Mouse (Mus musculus) forelimb bud, embryonic 11.5 days (tissue): ENCODE measurements around the gene Cfap100.
A peak's percentile ranks its signal among the peaks of the same experiment; 100 is the strongest.

Experiments used
- DNase-seq: peaks from one replicate; pipeline ENCODE4 v3.0.0-alpha.2; 2012; ENCODE audit warnings: low read depth, low spot score

Cfap100 gene

DNA sequence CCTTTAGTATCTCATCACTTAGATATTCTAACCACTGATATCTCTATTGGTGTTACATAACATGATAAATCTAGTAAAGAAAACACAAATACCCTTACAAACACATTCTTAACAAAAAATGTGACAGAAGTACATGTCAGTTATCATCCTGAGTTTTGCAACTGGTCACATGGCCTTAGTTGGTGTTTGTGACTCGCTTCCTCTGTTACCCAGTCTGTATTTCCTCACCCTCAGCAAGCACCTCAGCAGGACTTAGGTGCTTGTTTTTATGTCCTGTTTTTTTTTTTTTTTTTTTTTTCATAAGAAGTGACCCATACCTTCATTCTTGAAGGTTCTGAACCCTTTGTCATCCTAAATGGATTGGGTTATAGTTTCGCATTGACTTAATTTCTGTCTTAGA, 50.9 kb downstream of the Cfap100 start:
- no peak for DNase-seq

DNA sequence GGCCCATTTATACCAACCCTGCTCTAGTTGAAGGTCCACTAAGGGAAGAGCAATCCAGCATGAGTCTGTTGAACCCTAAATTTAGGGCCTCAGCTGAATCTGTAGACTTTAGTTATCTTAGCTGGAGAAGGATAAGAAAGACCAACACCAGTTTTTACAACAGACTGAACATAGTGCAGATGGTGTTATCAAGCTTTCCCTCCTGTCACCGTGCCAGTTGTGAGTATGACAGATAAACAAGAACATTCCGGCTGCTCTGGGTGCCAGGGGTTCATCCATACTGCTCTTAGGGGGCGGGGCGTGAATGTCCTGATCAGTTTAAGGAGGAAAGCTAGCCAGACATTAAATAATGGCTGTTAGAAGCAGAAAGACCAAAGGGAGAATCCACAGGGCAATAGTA, 54.0 kb downstream of the Cfap100 start:
- DNase-seq: no peak

DNA sequence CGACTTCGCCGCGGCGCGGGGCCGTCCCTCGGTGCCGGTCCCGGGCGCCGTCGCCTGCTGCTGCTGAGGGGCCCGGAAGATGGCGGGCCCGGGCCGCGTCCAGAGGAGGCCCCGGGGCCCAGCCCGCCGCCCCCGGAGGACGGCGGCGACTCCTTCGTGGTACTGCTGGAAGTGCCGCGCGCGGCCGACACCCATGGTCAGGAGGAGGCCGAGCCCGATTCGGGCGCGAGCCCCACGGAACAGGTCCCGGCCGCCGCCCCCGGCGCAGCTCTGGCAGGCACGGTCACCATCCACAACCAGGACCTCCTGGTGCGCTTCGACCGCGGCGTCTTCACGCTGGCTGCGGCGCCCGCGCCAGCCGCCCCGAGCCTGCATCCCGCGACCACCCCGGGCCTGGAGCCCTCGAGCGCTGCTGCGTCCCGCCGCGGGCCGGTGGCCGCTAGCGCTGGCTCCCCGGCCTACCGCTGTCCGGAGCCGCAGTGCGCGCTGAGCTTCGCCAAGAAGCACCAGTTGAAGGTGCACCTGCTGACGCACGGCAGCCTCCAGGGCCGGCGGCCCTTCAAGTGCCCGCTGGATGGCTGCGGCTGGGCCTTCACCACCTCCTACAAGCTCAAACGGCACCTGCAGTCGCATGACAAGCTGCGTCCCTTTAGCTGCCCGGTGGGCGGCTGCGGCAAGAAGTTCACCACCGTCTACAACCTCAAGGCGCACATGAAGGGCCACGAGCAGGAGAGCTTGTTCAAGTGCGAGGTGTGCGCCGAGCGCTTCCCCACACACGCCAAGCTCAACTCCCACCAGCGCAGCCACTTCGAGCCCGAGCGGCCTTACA, 58.7 kb downstream of the Cfap100 start:
- DNase-seq: peak; percentile 25

DNA sequence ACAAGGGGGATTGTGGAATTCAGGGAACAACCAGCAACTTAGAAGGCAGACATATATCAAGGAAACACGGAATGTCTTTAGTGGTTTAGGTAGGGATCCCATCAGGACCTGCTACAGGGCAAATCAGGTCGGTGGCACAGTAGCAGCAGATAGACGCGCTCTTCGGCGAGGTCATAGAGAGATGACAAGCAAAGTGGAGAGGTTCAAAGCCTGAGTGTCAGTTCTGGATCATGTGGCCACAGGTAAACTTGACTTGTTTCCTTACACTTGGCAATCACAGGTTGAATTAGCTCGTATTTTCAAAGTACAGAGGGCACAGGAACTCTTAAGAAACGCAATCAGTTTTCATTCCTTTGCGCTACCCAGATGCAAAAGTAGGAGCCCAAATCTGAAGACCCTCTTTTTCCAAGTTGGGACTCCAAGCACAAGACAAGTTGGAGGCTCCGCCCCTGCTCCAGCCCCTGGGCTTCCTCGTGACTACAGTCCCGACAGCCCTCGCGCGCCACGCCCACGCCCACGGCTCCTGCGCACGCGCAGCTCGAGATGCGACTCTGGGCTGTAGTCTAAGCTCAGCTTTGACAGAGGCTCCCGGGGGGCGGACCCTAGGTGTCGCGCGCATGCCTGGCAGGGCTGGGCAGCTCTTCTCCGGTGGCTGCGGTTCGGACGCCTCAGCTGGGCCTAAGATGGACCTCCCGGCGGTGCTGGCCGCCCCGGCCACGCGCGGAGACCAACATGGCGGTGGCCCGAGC, 59.4 kb downstream of the Cfap100 start, which contains the start of gene Zxdc:
Zxdc (plus strand) TSS at position 517 of the 749 bp plus-strand sequence.
- peak; percentile 94 for DNase-seq

DNA sequence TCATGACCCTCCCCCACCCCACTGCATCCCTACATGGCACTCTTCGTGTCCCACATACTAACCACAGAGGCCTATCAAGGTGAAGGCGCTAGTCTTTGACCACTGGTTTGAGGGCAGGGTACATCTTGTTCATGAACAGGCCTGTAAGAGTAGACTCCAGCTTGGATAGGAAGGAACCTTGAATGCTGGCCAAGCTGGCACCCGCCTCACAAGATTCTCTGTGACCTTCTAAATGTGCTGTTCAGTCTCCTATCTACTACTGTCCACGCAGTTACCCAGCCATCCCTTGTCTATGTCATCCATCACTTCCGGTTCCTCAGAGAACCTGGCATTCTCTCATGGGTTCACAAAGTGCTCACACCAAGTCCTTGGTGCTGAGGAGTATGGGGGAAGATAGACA, 65.3 kb downstream of the Cfap100 start:
- DNase-seq: no peak

DNA sequence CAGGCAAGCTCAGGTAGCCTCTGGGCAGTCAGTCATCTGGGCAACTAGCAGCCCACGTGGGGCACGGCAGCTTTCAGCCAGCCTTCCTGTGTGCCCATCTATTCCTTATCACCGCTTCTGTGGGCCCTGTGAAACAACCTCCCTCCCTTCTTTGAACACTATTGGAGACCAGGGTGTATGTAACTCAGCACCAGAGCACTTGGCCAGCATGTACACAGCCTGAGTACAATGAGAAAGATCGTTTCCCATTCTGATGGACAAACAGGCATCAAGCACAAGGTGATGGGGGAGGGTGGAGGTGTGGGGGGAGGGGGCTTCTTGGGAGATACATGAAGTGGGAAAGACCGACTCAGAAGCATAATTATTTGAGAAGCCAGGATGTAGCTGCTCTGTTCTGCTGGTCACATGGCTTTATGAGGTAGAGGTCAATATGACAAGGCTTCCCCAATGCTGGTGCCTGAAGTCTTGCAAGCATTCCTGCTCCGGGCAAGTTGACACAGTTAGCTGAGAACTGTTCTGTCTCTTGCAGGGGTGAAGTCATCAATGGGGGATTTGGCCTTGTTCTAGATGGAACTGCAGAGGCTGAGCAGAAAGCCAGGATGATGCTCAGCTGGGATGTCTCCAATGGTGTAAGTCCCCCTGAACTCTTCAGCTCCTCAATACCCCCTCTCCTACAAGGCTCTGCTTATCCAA, 67.5 kb downstream of the Cfap100 start:
- DNase-seq: no peak

DNA sequence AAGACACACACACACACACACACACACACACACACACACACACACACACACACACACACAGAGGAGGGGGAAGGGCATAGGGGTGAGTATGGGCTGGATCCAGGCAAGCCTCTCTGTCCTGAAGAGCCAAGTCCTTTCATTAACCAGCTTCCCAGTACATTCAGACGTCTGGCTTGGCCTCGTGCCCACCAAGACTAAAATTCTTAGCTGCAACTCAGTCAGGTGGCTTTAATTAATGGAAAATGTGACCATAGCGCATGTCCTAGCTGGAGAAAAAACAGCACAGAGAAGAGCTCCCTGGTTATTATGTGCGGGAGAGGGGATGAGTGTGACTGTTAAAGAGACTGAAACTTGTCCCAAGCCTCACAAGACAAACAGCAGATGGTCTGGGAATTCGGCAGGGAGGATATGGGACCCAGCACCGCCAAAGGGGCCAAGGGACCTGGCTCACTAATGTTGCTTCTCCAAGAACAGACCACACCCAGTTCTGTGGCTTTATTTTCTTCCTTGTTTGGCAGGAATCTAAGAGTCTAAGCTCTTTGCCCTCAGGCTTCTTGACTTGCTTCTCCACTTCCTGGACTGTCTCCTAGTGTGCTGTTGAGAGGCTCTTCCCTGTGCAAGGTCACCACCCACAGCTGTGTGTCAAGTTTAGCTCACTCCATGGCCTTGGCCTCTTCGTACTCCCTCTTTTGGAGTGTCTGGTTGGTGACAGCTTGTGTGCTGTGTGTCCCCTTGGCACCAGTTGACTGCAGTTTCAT, 68.4 kb downstream of the Cfap100 start:
- peak; percentile 67 for DNase-seq

DNA sequence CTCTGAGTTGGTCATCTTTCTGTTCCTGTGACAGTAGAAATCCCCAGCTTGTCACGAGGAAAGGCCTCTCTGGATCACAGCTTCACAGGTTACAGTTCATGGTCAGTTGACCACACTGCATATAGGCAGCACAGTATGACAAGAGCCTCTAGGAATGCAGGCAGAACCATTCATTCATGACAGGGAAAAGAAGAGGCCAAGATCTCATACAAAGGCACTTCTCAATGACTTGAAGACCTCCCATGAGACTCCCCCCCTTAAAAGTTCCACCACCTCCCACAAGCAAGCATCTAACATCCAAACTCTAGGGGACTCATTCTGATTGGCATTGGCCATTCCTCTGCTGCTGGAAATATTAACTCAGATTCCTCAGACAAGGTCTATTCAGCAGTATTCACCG, 69.2 kb downstream of the Cfap100 start:
- no peak for DNase-seq

DNA sequence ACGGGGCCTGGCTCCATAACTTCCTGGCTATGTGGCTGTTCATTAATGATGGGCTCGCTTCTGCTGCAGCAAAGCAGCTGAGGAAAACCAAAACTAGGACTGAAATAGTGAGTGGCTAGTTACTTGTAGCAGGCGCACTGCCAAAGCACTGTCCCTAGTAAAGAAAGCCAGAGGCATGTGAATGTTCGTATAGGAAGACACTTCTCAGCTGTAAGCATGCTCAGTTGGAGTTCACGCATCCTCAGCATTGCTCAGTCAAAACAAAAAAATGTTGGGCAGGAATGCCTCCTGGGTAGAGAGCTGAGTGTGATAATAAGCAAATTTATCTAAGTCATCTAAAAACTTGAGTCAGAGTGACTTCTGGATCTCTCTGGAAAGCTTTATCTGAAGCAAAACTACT, 70.5 kb downstream of the Cfap100 start:
- no peak for DNase-seq
